Mouse (Mus musculus) forebrain, postnatal 0 days (tissue): ENCODE results near the gene Bst2. TPM values are rescaled to one million over a fixed set of nuclear protein-coding genes. Genes with fewer than 3 reads are reported as not detected.

Source experiments
- ATAC-seq: fragments of 200-750 bp; cut with Nextera tagmentation; 2 replicates; pipeline ENCODE4 v1.8.0; 2017; ENCODE audit warnings: mild to moderate bottlenecking, moderate library complexity
- DNase-seq: peaks from one replicate; pipeline ENCODE4 v3.0.0-alpha.2; 2015
- H3K27ac ChIP-seq: fragments of 300-500 bp; sonication (generic); 2 replicates; pipeline ENCODE4 v1.5.1; 2014; ENCODE audit warnings: low read depth, mild to moderate bottlenecking, antibody characterized with exemption, low read length, moderate library complexity, mixed read lengths
- H3K27me3 ChIP-seq: fragments of 300-500 bp; sonication (generic); 2 replicates; pipeline ENCODE4 v1.6.1; 2014; ENCODE audit warnings: mild to moderate bottlenecking, low read length, mixed read lengths; ENCODE audit not compliant: insufficient read depth
- H3K36me3 ChIP-seq: fragments of 300-500 bp; sonication (generic); 2 replicates; pipeline ENCODE4 v1.6.1; 2014; ENCODE audit warnings: mild to moderate bottlenecking, moderate library complexity; ENCODE audit not compliant: insufficient read depth
- H3K4me1 ChIP-seq: fragments of 300-500 bp; sonication (generic); 2 replicates; pipeline ENCODE4 v1.6.1; 2014; ENCODE audit warnings: antibody characterized with exemption; ENCODE audit not compliant: insufficient read depth
- H3K4me2 ChIP-seq: fragments of 300-500 bp; sonication (generic); 2 replicates; pipeline ENCODE4 v1.6.1; 2014; ENCODE audit warnings: low read depth, mild to moderate bottlenecking, moderate library complexity
- H3K4me3 ChIP-seq: fragments of 300-500 bp; sonication (generic); 2 replicates; pipeline ENCODE4 v1.5.1; 2014; ENCODE audit warnings: low read depth, low read length, mixed read lengths
- H3K9ac ChIP-seq: fragments of 300-500 bp; sonication (generic); 2 replicates; pipeline ENCODE4 v1.6.1; 2014; ENCODE audit warnings: mild to moderate bottlenecking
- H3K9me3 ChIP-seq: fragments of 300-500 bp; sonication (generic); 2 replicates; pipeline ENCODE4 v1.6.1; 2016; ENCODE audit warnings: low read length
- CTCF ChIP-seq: sonication (generic); IDR thresholded peaks from 2 replicates; pipeline ENCODE4 v1.5.1; 2016; ENCODE audit warnings: antibody characterized with exemption, control low read depth, low read depth
- WGBS: fragments of 180-500 bp; shearing (Covaris S2); extraction: QIAGEN DNeasy Blood & Tissue Kit; methylation state at CpG from one replicate; pipeline ENCODE4 v1.1.7; 2014; 5-methylcytosine and 5-hydroxymethylcytosine counted together
- polyA plus RNA-seq: library from polyadenylated mRNA; unstranded; fragments of >200 nt; fragmentation: Nextera tagmentation; extraction: Ambion mirVana; gene quantifications from 2 replicates; pipeline ENCODE4 v1.2.1, GENCODE M21; 2015
- total RNA-seq: library from RNA; depleted of rRNA; stranded (reverse); fragments of >200 nt; gene quantifications from 2 replicates; pipeline ENCODE4 v1.2.3, GENCODE M21; 2014

The Bst2 gene
- total and polyA plus RNA-seq, 2 experiments from 2014 or later = 17.8 to 19.3 TPM

GRCm38 (mm10) chr8:71505979-71506378, 31.3 kb downstream of the Bst2 start:
- no peak overlapping the region for H3K4me3 ChIP-seq
- no peak overlapping the region for H3K27ac ChIP-seq
- H3K9me3 ChIP-seq = no peaks in the 10 kb centered on the region
- H3K9ac ChIP-seq = no peak overlapping the region
- no peak overlapping the region for H3K4me2 ChIP-seq
- TF ChIP-seq CTCF = no peak
- H3K4me1 ChIP-seq = no peaks in the 10 kb centered on the region
- H3K36me3 ChIP-seq = no peaks in the 10 kb centered on the region
- DNase-seq (no peak), ATAC-seq (no peak)
- peaks cover 32% of the 10 kb centered on the region for H3K27me3 ChIP-seq
- WGBS = 72% methylated on average over 4 of the region's 4 CpGs

DNA sequence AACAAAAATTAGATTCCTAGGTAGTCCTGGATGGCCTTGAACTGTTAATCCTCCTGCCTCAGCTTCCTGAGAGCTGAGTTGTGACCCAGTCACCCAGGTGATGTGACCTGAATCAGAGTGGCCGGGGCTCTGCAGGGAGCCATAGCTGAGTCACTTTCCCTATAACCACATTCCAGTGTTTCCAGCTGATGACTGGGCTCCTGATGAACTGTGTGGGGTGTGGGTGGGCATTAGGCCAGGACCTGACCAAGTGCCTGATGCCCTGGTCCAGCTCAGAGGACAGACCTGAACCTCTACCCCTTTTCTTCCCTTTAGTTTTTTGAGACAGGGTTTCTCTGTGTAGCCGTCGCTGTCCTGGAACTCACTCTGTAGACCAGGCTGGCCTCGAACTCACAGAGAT, 31.9 kb downstream of the Bst2 start:
- ATAC-seq (no peak), DNase-seq (no peak)
- Histone ChIP-seq H3K4me3 (no peak overlapping the region), H3K9ac (no peak overlapping the region), H3K27me3 (peaks cover 32% of the 10 kb centered on the region), H3K4me1 (no peaks in the 10 kb centered on the region), H3K4me2 (no peak overlapping the region), H3K36me3 (no peaks in the 10 kb centered on the region), H3K27ac (no peak overlapping the region), H3K9me3 (no peaks in the 10 kb centered on the region)
- whole genome bisulfite sequencing = 92% methylated on average over 4 of the region's 4 CpGs
- no peak for TF ChIP-seq CTCF

DNA sequence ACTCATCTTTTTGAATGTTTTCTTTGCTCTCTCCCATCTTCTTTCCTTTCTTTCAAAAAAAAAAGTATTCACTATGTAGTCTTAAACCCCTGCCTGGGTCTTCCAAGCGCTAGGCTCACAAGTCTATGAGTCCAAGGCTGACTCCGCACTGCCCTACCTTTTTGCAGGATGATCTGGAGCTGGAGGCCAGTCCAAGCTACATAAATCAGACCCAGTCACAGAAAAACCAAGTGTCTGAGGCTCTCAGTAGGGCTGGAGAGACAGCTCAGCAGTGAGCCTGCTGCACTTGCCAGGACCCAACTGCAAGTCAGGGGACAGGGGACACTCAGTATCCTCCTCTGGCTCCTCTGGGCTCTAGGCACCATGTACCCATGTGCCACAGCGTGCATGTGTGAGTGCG, 32.9 kb downstream of the Bst2 start:
- TF ChIP-seq CTCF = no peak
- DNase-seq (no peak), ATAC-seq (no peak)
- WGBS = 94% methylated on average over 4 of the region's 4 CpGs
- Histone ChIP-seq H3K27me3 (peaks cover 32% of the 10 kb centered on the region), H3K4me3 (no peak overlapping the region), H3K9me3 (no peaks in the 10 kb centered on the region), H3K36me3 (no peaks in the 10 kb centered on the region), H3K9ac (no peak overlapping the region), H3K27ac (no peak overlapping the region), H3K4me1 (no peaks in the 10 kb centered on the region), H3K4me2 (no peak overlapping the region)

GRCm38 (mm10) chr8:71498816-71499690, 38.2 kb downstream of the Bst2 start:
- H3K27me3 ChIP-seq = no peaks in the 10 kb centered on the region
- no peaks in the 10 kb centered on the region for H3K36me3 ChIP-seq
- H3K4me2 ChIP-seq = no peak overlapping the region
- WGBS = 49% methylated on average over 16 of the region's 16 CpGs
- no peak overlapping the region for H3K9ac ChIP-seq
- no peak for TF ChIP-seq CTCF
- ATAC-seq (no peak), DNase-seq (no peak)
- no peaks in the 10 kb centered on the region for H3K9me3 ChIP-seq
- no peaks in the 10 kb centered on the region for H3K4me1 ChIP-seq
- H3K4me3 ChIP-seq = no peak overlapping the region
- H3K27ac ChIP-seq = no peak overlapping the region

DNA sequence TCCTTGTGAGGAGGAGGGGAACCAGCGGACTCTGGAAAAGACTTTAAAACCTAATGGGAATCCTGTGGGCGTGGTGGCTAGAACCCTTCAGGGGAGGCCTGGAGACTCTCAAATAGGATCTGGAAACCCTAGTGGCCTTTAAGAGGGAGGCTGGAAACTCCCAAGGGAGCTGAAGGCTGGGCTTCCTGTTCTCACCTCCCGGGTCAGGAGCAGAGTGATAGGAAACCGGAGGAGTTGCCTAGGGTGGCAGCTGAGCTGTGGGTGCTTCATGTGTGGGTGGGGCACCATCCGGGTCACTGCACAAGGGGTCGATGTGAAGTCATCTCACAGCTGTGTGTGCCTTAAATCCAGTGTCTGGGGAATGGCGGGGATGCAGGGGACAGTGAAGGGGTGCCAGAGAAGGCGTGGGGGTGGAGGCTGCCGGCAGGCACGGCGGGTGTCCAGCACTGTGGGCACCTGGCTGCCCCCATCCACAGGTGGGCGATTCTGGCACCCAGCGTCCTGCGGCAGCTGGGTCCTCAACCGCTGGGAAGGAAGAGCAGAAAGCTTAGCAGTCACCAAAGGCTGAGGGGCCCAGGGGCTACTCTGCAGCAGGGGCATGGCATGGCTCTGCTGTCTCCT, 39.3 kb downstream of the Bst2 start:
- no peak for TF ChIP-seq CTCF
- DNase-seq (no peak), ATAC-seq (no peak)
- Histone ChIP-seq H3K27ac (no peak overlapping the region), H3K4me1 (no peaks in the 10 kb centered on the region), H3K36me3 (peaks cover 3% of the 10 kb centered on the region; the same call in 1 of the 2 replicates), H3K27me3 (no peaks in the 10 kb centered on the region), H3K4me2 (no peak overlapping the region), H3K4me3 (no peak overlapping the region), H3K9me3 (no peaks in the 10 kb centered on the region), H3K9ac (no peak overlapping the region)
- WGBS = 29% methylated on average over 15 of the region's 15 CpGs

GRCm38 (mm10) chr8:71497077-71497645, 40.1 kb downstream of the Bst2 start:
- H3K27me3 ChIP-seq = no peaks in the 10 kb centered on the region
- DNase-seq = no peak
- H3K9ac ChIP-seq = no peak overlapping the region
- no peaks in the 10 kb centered on the region for H3K4me1 ChIP-seq
- no peak for ATAC-seq
- WGBS = 89% methylated on average over 1 of the region's 1 CpGs
- no peak overlapping the region for H3K4me3 ChIP-seq
- no peak overlapping the region for H3K27ac ChIP-seq
- H3K9me3 ChIP-seq = no peaks in the 10 kb centered on the region
- H3K4me2 ChIP-seq = no peak overlapping the region
- TF ChIP-seq CTCF = no peak
- H3K36me3 ChIP-seq = peaks cover 11% of the 10 kb centered on the region

- Histone ChIP-seq H3K4me3 (no peak overlapping the region), H3K27me3 (no peaks in the 10 kb centered on the region), H3K4me2 (no peak overlapping the region), H3K36me3 (peaks cover 14% of the 10 kb centered on the region), H3K27ac (no peak overlapping the region), H3K9me3 (no peaks in the 10 kb centered on the region), H3K9ac (no peak overlapping the region), H3K4me1 (no peaks in the 10 kb centered on the region)
- 54% methylated on average over 11 of the region's 11 CpGs for WGBS
- ATAC-seq = no peak
- TF ChIP-seq CTCF = 0 out of 2 replicates have a peak, but pooled peaks have one; percentile 15
- no peak for DNase-seq
Observed at GRCm38 (mm10) chr8:71496481-71496880, 40.8 kb downstream of the Bst2 start.
